Mouse (Mus musculus): ENCODE measurements around the gene Cldn6. TPM values are rescaled to one million over a fixed set of nuclear protein-coding genes. Genes with fewer than 3 reads are reported as not detected.

The Cldn6 gene
- not detected for polyA plus RNA-seq (2014; fragmentation: Illumina TruSeq; extraction: RNeasy Lipid Tissue Mini Kit (QIAGEN cat#74804))

GRCm38 (mm10) chr17:23679127-23679835, at the start of gene Cldn6:
Cldn6 (plus strand) TSS chr17:23679249.

DNA sequence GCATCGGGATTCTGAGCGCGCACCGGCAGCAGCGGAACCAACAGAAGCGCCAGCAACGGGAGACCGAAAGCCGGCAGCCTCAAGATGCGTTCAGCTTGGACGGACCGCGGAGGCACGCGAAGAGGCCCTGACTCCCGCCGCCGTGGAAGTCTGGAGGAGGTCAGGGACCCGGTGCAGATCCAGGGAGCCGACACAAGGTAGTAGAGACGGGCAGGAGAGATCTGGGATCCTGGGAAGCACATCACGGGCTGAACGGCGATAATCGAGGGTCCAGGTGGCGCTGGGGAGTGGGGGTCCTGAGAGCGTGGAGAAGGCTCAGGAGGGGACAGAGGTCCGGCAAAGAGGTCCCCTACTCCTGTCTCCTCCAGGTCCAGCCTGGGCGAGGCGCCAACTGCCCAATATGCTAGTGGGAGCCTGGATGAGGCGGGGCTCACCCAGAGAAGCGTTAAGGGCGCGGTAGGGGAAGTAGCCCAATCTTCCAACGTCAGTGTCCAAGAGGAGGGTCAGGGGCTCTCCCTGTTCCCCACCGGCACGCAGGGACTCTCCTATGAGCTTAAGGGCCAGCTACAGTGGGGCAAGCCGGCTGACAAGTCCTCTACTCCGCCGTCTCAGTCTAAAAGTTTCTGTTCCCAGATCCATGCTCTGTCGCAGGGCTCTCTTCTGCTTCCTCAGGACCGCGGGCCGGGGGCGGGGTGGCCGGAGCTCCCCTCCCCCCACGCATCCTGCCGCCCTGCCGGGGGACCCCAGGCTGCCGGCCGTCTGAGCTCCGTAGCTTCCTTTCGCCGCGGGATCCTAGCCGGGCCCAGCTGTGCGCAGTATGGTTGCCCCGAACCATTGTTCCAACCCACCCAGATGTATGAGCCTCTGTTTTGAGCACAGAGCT, 34.2 kb upstream of the Cldn6 start, which contains the start of gene Mmp25:
TSS of gene Mmp25 (minus strand) at position 665 of the 883 bp plus-strand sequence.

GRCm38 (mm10) chr17:23660117-23660875, 18.8 kb upstream of the Cldn6 start, which contains the start of gene Bicdl2:
Bicdl2 (plus strand) TSS chr17:23660506.

GRCm38 (mm10) chr17:23673424-23674073, 5.5 kb upstream of the Cldn6 start, which contains the start of the genes Hcfc1r1 and Thoc6:
Hcfc1r1 (plus strand) TSS chr17:23673596.
Thoc6 (minus strand) TSS chr17:23673882.

DNA sequence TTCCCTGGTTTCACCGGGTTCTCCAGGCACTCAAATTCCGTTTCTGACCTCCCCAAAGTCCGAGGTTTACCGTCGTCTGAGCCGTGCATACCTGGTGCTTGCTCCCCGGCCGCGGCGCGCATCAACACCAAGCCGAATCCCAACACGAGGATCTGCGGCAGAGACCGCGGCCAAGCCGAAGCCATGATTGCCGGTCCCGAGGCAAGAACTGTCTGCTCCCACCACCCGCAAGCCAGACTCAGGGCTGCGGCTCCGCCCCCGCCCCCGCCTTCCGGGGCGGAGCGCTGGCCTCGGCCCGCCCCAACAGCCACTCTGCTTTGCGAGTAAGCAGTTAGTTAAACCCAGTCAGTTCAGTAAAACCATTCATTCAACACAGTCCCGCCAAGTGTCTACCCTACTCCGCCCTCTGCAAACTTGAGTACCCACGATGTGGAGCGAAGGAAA, 1.8 kb upstream of the Cldn6 start, which contains the start of gene Tnfrsf12a:
TSS of gene Tnfrsf12a (minus strand) at position 233 of the 444 bp plus-strand sequence.

GRCm38 (mm10) chr17:23683856-23684672, 5.0 kb downstream of the Cldn6 start, which contains the start of gene Cldn9:
Cldn9 (minus strand) TSS chr17:23684026.

DNA sequence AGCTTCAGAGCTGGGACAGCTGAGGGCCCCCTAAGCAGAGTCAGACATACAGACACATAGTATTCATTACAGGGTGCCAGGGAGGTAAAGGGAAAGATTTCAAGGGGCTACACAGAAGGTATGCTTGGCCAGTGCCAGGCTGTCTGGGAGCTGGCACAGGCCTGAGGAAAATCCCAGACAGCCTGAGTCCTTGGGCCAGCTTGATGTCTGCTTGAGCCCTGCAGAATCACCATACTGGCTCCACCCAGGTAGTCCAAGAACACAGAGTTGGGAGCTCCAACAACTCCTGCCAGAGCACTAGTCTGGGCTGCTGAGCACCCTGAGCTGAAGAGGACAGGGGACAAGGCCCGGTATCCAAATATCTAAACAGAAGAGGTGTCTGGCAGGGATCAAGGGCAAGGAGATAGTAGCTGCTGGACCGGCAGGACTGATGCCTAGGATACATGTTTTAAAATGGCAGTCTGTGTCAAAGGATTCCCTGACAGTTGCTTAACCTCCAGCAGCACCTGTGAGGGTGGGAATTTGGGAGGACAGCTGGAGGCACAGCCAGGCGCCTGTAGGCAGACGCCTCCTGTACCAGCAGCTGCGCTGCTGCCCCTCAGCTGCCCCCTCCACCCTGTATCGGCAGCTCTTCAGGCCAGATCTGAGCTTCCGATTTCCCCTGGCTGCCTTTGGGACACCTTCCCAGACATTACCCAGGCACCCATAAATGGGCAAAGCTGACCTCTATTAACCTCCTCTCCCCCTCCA, 43.5 kb downstream of the Cldn6 start, which contains the start of gene 1520401A03Rik:
TSS of gene 1520401A03Rik (minus strand) at position 408 of the 750 bp plus-strand sequence.

GRCm38 (mm10) chr17:23725999-23726757, 47.1 kb downstream of the Cldn6 start, which contains the start of gene Pkmyt1:
Pkmyt1 (plus strand) TSS chr17:23726336.

Other genes starting within 250 kb of the Cldn6 start
- not detected for gene Vmn2r117, start 199.6 kb upstream of the Cldn6 start, polyA plus RNA-seq (2014; fragmentation: Illumina TruSeq; extraction: RNeasy Lipid Tissue Mini Kit (QIAGEN cat#74804))
- gene Zfp213, start 115.0 kb upstream of the Cldn6 start, polyA plus RNA-seq (2014; fragmentation: Illumina TruSeq; extraction: RNeasy Lipid Tissue Mini Kit (QIAGEN cat#74804)): 1.5 TPM
- not detected for gene Zfp13, start 79.8 kb upstream of the Cldn6 start, polyA plus RNA-seq (2014; fragmentation: Illumina TruSeq; extraction: RNeasy Lipid Tissue Mini Kit (QIAGEN cat#74804))
- gene Zscan10, start 78.4 kb upstream of the Cldn6 start, polyA plus RNA-seq (2014; fragmentation: Illumina TruSeq; extraction: RNeasy Lipid Tissue Mini Kit (QIAGEN cat#74804)): not detected
- 0.26 TPM for gene Mmp25, start 34.0 kb upstream of the Cldn6 start, polyA plus RNA-seq (2014; fragmentation: Illumina TruSeq; extraction: RNeasy Lipid Tissue Mini Kit (QIAGEN cat#74804))
- not detected for gene Bicdl2, start 18.7 kb upstream of the Cldn6 start, polyA plus RNA-seq (2014; fragmentation: Illumina TruSeq; extraction: RNeasy Lipid Tissue Mini Kit (QIAGEN cat#74804))
- 3.5 TPM for gene Hcfc1r1, start 5.7 kb upstream of the Cldn6 start, polyA plus RNA-seq (2014; fragmentation: Illumina TruSeq; extraction: RNeasy Lipid Tissue Mini Kit (QIAGEN cat#74804))
- 3.6 TPM for gene Thoc6, start 5.4 kb upstream of the Cldn6 start, polyA plus RNA-seq (2014; fragmentation: Illumina TruSeq; extraction: RNeasy Lipid Tissue Mini Kit (QIAGEN cat#74804))
- gene Tnfrsf12a, start 1.8 kb upstream of the Cldn6 start, polyA plus RNA-seq (2014; fragmentation: Illumina TruSeq; extraction: RNeasy Lipid Tissue Mini Kit (QIAGEN cat#74804)): not detected
- not detected for gene Cldn9, start 4.8 kb downstream of the Cldn6 start, polyA plus RNA-seq (2014; fragmentation: Illumina TruSeq; extraction: RNeasy Lipid Tissue Mini Kit (QIAGEN cat#74804))
- gene 1520401A03Rik, start 43.5 kb downstream of the Cldn6 start, polyA plus RNA-seq (2014; fragmentation: Illumina TruSeq; extraction: RNeasy Lipid Tissue Mini Kit (QIAGEN cat#74804)): not detected
- gene Pkmyt1, start 47.1 kb downstream of the Cldn6 start, polyA plus RNA-seq (2014; fragmentation: Illumina TruSeq; extraction: RNeasy Lipid Tissue Mini Kit (QIAGEN cat#74804)): 0.46 TPM
- 2.0 TPM for gene Paqr4, start 61.6 kb downstream of the Cldn6 start, polyA plus RNA-seq (2014; fragmentation: Illumina TruSeq; extraction: RNeasy Lipid Tissue Mini Kit (QIAGEN cat#74804))
- not detected for gene Kremen2, start 66.6 kb downstream of the Cldn6 start, polyA plus RNA-seq (2014; fragmentation: Illumina TruSeq; extraction: RNeasy Lipid Tissue Mini Kit (QIAGEN cat#74804))
- 0.34 TPM for gene Flywch1, start 92.4 kb downstream of the Cldn6 start, polyA plus RNA-seq (2014; fragmentation: Illumina TruSeq; extraction: RNeasy Lipid Tissue Mini Kit (QIAGEN cat#74804))
- gene Flywch2, start 106.8 kb downstream of the Cldn6 start, polyA plus RNA-seq (2014; fragmentation: Illumina TruSeq; extraction: RNeasy Lipid Tissue Mini Kit (QIAGEN cat#74804)): not detected
- gene Srrm2, start 111.3 kb downstream of the Cldn6 start, polyA plus RNA-seq (2014; fragmentation: Illumina TruSeq; extraction: RNeasy Lipid Tissue Mini Kit (QIAGEN cat#74804)): 111 TPM
- gene Elob, start 149.9 kb downstream of the Cldn6 start, polyA plus RNA-seq (2014; fragmentation: Illumina TruSeq; extraction: RNeasy Lipid Tissue Mini Kit (QIAGEN cat#74804)): 18.7 TPM
- not detected for gene Prss33, start 156.8 kb downstream of the Cldn6 start, polyA plus RNA-seq (2014; fragmentation: Illumina TruSeq; extraction: RNeasy Lipid Tissue Mini Kit (QIAGEN cat#74804))
- gene Prss32, start 164.6 kb downstream of the Cldn6 start, polyA plus RNA-seq (2014; fragmentation: Illumina TruSeq; extraction: RNeasy Lipid Tissue Mini Kit (QIAGEN cat#74804)): not detected
- not detected for gene Prss41, start 164.9 kb downstream of the Cldn6 start, polyA plus RNA-seq (2014; fragmentation: Illumina TruSeq; extraction: RNeasy Lipid Tissue Mini Kit (QIAGEN cat#74804))
- gene Prss21, start 188.8 kb downstream of the Cldn6 start, polyA plus RNA-seq (2014; fragmentation: Illumina TruSeq; extraction: RNeasy Lipid Tissue Mini Kit (QIAGEN cat#74804)): not detected
- gene Dcpp1, start 201.6 kb downstream of the Cldn6 start, polyA plus RNA-seq (2014; fragmentation: Illumina TruSeq; extraction: RNeasy Lipid Tissue Mini Kit (QIAGEN cat#74804)): 1.3 TPM
- gene Dcpp2, start 201.6 kb downstream of the Cldn6 start, polyA plus RNA-seq (2014; fragmentation: Illumina TruSeq; extraction: RNeasy Lipid Tissue Mini Kit (QIAGEN cat#74804)): not detected
- gene Dcpp3, start 238.2 kb downstream of the Cldn6 start, polyA plus RNA-seq (2014; fragmentation: Illumina TruSeq; extraction: RNeasy Lipid Tissue Mini Kit (QIAGEN cat#74804)): 4.1 TPM

Measured in ovary, adult 10 weeks (tissue).